Mouse (Mus musculus) cerebellum, postnatal 36 days (tissue): ENCODE results near the gene Rhbg.

Experiments used
- DNase-seq, 2 experiments: peaks; one replicate each; pipeline ENCODE4 v3.0.0; 2021 to 2022; ENCODE audit warnings: mixed read lengths in 2 of 2

Gene Rhbg

GRCm38 (mm10) chr3:88206901-88207371 is 47.6 kb downstream of the Rhbg start:
- peak; percentile 75 to 78 for DNase-seq

- no peak for DNase-seq
These were observed 48.0 kb downstream of the Rhbg start for GRCm38 (mm10) chr3:88206500-88206899.

- DNase-seq: no peak
These were observed 48.7 kb downstream of the Rhbg start for GRCm38 (mm10) chr3:88205563-88206491.

GRCm38 (mm10) chr3:88205176-88205562 is 49.3 kb downstream of the Rhbg start:
- no peak for DNase-seq

- DNase-seq: no peak
These were observed 49.8 kb downstream of the Rhbg start for GRCm38 (mm10) chr3:88204751-88205150.

- DNase-seq: peak in 1 of 2 experiments; percentile 19
These were observed 50.4 kb downstream of the Rhbg start for GRCm38 (mm10) chr3:88203999-88204700.

- DNase-seq: peak in 1 of 2 experiments; percentile 13
These were observed 51.1 kb downstream of the Rhbg start for GRCm38 (mm10) chr3:88203456-88203855.

GRCm38 (mm10) chr3:88202986-88203385 is 51.5 kb downstream of the Rhbg start:
- peak in 1 of 2 experiments; percentile 11 for DNase-seq

- peak in 1 of 2 experiments; percentile 17 for DNase-seq
These were observed 52.9 kb downstream of the Rhbg start for GRCm38 (mm10) chr3:88201640-88202039.

- DNase-seq: peak in 1 of 2 experiments; percentile 50
These were observed 53.6 kb downstream of the Rhbg start for GRCm38 (mm10) chr3:88200972-88201330.

GRCm38 (mm10) chr3:88200161-88200971 is 54.1 kb downstream of the Rhbg start:
- peak; percentile 58 to 61 for DNase-seq

GRCm38 (mm10) chr3:88199541-88200110 is 54.9 kb downstream of the Rhbg start:
- DNase-seq: no peak

- DNase-seq: no peak
These were observed 55.9 kb downstream of the Rhbg start for GRCm38 (mm10) chr3:88198505-88199020.

- no peak for DNase-seq
These were observed 56.6 kb downstream of the Rhbg start for GRCm38 (mm10) chr3:88197741-88198504.
